Mouse (Mus musculus) frontal cortex, adult (tissue): ENCODE results near the gene Gm8914.
"Not testable (repeated sequence)": the region's sequence is repeated elsewhere in the genome, so short reads cannot be mapped to it uniquely, and the experiment has no call there.

Experiments
- ATAC-seq: cut with Nextera tagmentation; 2 replicates; pipeline ENCODE4 v1.9.2; 2017; ENCODE audit warnings: mild to moderate bottlenecking, moderate library complexity, mixed read lengths; ENCODE audit not compliant: low TSS enrichment

The Gm8914 gene

GRCm38 (mm10) chrX:91479826-91480225 is at the start of gene Gm8914:
TSS of gene Gm8914 (plus strand) at chrX:91480126.
- not testable (repeated sequence) for ATAC-seq
